Mouse (Mus musculus): ENCODE measurements around the gene Igfbp5. TPM values are rescaled to one million over a fixed set of nuclear protein-coding genes. Genes with fewer than 3 reads are reported as not detected.

Igfbp5 gene
- total RNA-seq, 2 experiments from 2014 or later = 70.5 to 75.7 TPM

DNA sequence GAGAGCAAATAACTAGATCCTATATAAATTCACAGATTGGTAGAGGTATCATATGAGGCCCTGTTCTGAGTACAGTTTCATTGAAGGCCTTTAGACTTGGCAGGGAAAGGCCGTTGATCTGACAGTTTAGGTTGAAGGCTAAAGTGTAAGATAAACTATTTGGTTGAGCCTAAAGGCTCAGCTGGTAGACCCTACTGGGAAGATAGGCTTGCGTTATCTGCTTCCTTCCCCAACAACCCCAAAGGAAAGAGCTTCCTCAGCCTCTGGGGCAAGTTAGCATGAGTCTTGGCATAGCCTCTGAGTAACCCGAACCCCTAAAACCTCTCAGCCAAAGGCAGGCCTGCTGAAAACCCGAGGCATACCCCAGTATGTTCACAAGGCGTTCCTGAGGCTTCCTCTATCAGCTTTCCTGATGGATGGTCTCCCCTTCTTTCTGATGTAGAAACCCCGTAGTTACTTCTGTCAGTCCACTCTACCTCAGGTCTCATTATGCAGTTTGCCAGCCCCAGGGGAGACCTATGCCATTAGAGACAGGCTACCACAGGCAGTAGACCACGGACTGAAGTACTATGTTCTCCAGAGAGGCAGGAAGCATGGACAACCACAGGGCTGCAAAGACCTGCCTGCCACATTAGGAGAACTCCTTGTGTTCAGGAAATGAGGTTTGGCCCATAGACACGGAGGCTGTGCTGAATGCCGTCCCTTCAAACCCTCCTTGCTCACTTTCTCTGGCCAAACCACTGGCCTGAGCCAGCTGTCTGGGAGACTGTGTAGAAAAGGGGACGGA, 6.1 kb downstream of the Igfbp5 start:
- DNase-seq = no peak

DNA sequence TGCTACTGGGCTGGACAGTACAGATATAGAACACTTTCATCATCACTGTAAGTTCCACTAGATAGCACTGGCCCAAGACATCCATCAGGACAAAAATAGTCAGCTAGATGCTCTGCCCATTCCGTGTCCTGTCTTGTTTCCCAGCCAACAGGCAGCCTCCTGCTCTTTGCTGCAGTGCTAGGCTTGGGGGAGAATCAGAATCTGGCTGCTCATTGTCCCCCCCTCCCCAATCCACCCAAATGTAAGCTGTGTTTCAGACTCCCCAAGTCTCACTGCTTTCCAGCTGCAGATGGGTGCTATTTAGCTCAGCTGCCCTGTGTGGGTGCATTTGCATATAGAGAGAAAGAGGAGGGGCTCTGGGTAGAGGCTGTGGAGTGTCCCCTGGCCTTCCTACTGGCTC, 7.3 kb downstream of the Igfbp5 start:
- DNase-seq = no peak

DNA sequence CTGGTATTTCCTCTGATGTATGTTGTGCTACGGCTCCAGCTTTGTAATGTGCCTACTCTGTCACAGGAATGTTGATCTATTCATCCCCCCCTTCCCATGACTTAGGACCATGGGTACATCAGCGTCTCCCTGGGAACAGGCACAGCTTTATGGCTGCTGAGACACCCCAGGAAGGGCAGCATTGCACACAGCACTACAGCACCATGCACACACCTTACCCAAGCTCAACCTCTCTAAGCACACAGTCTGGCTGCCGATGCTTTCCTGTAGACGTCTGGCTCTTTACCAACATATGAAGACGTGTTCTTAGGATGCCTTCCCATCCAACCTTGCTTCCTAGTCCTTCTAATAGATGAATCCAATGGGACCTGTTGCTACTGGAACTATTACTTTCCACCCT, 8.3 kb downstream of the Igfbp5 start:
- DNase-seq = no peak

DNA sequence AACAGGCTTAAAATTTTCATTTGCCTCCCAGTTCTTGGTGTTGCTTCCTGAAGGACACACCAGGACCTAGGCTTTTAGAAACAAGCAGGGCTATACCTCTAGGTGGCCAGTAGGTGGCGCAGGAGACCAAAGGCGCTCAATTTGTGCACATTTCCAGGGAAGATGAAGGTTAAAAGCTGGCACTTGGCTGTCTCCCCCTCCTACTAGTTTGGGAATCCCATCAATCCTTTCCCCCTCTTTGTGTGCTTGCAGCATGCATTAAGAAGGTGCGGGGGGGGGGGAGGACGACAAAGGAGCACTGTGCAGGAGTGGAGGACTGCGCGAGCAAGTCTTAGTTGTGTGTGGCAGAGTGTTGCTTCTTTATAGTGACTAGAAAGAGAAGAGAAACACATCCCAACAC, 8.8 kb downstream of the Igfbp5 start:
- peak; percentile 66 to 69 for DNase-seq

DNA sequence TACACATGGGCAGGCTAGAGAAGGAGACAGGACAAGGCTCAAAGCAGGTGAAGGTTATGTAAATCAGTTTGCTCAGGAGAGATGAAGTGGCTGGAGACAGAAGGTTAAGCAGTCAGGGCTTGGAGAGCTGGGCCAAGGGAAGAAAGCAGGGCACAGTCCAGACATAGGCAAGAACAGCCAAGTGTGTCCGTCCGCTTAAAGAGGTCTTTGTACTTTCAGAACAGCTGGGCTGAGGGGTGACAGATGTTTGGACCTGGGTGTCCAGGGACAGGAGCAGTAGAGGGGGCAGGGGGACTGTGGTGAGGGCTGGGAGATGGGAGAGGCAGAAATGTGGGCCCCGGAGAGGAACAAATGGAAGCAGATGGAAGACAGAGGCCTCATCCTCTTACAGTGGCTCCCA, 10.4 kb downstream of the Igfbp5 start:
- DNase-seq = no peak

DNA sequence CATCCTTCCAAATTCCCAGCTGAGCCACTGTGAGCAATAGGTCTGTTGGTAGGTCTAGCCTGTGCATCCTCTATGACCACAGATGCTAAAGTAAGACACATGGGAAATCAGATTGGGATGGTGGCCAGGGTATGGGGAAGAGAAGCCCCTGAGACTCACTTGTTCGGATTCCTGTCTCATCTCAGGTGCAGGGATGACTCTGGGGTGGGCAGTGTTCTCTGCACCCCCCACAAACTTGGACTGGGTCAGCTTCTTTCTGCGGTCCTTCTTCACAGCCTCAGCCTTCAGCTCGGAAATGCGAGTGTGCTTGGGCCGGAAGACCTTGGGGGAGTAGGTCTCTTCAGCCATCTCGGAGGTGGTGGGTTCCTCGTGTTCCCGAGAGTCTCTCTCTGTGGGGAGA, 11.0 kb downstream of the Igfbp5 start:
- no peak for DNase-seq

DNA sequence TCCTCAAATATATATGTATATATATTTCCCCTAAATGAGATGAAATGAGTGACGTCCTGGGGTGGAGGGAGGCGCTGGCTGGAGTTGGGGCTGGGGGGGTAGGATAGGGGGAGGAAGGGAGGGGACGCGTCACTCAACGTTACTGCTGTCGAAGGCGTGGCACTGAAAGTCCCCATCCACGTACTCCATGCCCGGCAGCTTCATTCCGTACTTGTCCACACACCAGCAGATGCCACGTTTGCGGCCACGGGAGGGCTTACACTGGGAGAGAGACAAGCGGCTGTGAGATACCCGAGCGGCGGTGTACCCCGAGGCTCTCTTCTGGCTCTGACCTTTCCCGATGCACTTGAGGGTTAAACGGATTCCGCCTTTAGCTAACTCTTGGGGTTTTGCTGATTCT, 12.4 kb downstream of the Igfbp5 start:
- no peak for DNase-seq

DNA sequence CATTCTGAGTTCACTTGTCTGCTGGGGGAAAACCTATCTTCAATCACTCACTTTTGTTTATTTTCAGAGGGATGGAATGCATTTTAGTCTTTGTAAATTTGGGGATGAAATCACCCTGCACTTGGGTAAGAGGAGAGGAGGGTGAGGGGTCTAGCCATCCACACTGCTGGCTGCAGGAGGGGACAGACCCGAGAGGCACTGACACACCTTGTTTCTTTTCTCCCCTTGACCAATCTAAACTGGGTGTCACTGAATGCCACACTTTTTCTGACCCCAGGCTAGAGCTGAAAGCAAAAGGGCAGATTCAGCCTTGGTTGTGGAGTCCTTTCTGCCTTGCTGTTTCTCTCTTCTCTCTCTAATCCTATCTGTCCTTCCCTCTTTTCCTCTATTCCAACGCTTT, 13.0 kb downstream of the Igfbp5 start:
- DNase-seq = no peak

DNA sequence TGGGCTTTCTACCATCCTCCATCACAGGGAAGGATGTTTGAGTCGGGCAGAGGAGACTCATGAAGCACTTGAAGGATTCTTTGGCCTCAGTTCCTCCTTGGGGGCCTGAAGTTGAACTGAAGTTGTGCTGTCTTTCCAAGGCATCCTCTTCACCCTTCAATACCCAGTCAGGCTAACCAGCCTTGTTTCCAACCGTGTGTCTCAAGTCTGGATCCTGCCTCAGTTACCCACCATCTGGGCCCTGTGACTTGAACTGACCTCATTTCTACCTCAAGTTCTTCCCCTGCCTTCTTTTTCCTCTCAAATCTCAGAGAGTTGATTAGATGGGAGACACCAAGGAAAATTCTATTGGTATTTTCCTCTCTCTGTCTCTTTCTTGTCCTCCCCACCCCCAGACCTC, 14.2 kb downstream of the Igfbp5 start:
- DNase-seq = no peak

DNA sequence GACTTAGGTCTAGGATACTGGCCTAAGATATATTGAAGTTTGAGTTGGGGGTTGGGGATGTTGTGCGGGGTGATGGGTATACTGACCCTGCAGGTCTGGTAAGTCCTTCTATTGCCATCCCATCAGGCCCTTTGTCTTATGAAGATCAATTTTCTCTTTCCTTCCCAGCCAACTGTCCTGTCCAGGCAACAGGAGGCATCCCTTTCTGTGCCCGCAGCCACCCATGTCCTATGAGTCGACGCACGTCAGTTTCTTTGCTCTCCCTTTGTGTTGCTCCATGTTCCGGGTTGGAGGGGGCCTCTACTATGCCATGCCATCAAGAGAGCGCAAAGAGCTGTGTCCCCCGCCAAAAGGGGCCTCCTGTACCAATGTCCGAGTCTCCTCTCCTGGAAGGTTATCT, 14.7 kb downstream of the Igfbp5 start:
- no peak for DNase-seq

DNA sequence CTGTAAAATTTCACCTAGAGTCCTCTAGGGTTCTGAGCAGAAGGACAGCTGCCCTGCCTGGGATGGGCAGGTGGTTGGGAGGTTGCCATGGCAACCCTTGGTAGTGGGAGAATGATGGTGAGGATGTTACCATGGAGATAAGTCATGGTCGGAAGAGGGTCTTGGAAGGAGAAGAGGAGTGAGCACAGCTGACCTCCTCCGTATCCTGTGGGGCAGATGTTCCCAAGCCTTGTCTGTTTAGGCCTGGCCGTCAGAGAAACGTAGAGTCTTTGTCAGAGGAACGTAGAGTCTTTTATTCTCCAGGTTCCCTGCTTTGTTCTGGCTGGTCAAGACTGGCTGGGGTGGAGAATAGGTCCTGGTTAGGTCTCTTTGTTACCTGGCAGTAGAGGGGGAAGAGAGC, 15.8 kb downstream of the Igfbp5 start:
- DNase-seq = no peak

DNA sequence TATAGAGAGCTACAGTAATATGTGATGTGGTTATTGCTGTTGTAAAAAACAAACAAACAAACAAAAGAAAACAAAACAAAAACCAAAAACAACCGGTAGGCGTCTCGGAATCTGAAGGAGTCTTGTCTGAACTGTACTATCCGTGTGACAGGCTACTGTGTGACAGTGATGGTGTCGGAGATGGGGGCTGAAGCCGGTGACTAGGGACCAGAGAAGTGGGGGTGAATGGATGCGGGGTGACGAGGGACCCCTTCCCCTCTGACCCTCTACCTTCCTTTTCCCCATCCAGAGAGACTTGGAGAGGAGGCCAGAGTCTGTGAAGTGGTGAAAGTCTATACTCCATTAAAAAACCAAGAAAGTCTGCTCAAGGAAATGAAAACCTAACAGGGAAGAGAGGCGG, 16.4 kb downstream of the Igfbp5 start:
- no peak for DNase-seq

DNA sequence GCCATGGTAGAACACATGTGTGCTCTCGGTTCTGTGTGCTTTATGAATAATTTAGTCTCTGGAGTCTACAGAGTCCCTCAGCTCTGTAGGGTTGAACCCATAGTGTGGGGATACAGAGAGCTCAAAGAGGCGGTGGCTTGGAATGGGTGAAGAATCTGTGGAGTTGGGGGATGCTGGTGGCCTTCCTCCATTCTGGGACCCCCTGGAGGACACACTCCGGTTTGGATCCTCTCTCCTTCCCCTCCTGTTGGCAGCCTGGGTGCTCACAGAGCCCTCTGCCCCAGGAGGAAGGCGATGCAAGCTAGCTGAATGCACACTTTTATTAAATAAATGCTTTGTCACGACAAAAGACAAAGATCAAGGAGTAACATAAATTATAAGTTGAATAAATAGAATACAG, 17.1 kb downstream of the Igfbp5 start:
- no peak for DNase-seq

DNA sequence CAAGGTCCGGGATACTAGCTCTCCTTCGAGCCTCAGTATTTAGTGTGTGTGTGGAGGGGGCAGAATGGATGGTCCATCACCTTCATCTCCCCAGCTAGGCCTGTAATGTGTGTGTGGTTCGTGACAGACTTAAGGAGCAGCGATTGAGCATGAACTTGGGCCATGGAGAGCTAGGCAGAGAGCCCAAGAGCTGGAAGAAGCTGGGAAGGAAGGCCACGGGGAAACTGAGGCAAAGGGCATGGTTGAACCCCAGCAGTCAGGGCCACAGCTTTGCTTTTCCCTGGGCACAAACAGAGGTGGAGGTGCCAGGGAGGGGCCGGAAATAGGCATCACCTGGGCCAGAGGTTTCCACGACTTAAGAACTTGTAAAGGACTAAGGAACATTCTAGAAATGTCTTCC, 17.5 kb downstream of the Igfbp5 start:
- no peak for DNase-seq

DNA sequence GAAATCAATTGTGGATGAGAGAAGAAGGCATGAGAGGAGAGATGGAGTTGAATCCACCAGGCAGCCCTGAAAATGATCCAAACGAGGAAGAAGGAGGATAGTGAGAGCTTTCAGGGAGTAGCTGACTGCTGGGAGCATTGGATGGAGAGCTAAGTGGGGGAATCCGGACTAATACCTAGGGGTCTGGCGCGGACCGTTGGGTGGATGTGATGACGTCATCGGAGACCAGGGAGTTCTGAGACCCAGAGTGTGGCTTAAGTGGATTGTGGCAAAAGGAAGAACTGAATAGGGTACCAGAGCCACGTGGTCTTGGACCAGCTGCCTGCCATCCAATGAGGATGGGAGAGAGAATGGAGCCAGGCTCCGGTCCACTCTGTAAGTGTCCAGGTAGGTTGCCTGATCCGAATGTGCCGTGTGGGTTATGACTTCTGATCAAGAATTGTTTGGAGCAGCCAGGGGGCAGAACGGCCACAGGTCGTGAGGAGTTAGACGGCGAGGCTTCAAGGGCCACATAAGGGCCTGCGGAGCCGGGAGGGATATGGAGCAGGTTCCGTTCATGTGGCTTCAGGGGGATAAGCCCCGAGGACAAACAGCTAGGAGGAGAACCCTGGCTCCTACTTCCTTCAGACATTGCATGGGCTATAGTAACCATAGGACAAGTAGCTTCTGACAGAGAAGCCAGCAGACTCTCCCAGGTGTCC, 18.3 kb downstream of the Igfbp5 start:
- no peak for DNase-seq

DNA sequence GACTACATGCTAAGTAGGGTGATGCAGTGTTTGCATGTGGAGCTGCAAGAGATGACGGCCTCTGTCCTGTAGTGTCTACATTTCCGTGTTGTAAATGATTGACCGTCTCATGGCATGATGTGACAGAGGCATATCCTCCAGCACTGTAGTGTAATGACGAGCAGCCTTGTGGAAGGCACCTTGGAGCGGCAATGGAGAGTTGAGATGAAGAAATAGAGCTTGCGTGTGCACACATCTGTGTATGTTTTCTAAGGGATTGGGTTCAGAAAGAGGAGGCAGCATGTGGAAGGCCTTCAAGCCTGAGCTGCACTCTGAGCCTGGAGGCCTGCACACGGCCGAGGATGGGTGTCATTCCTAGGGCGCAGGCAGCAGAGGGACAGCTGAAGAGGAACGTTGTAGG, 19.0 kb downstream of the Igfbp5 start:
- no peak for DNase-seq

DNA sequence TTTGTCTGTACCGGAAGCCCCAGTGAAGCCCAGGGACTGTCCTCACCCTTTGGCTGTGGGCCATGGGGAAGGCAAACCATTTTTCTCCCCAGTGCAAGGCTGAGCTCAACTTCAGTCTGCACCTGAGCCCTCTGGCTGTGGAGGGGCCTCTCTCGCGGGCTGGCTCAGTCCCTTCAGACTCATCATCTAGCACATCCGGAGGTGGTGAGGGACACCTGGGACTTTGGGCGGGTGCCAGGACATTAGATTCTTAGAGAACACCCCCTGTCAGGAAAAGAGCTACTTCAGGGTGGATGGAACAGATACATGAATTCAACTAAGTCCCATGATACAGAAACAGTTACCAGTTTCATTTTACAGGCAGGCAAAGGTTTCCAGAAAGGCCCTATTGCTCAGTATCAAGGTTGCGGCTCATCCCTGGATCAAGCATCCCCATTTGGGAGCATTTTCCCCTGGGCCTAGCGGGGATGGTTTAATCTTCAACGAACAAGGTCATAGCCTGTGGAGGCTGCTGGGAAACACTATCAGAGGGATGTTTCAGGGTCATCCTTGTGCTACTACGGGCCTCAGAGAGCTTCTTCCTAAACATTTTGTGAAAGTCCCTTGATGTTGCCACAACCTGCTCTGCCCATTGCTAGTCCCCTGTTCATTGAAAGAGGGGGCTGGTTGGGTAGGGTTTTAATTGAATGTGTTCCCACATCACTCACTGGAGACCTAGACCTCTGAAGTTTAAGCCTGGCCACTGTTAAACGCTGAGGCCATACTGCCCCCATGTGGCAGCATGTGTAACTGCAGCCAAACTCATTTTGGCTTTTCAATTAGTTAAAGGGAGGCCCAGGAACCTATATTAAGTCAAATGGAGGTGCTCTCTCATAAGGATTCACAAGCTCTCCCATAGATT, 20.1 kb downstream of the Igfbp5 start:
- DNase-seq = no peak

DNA sequence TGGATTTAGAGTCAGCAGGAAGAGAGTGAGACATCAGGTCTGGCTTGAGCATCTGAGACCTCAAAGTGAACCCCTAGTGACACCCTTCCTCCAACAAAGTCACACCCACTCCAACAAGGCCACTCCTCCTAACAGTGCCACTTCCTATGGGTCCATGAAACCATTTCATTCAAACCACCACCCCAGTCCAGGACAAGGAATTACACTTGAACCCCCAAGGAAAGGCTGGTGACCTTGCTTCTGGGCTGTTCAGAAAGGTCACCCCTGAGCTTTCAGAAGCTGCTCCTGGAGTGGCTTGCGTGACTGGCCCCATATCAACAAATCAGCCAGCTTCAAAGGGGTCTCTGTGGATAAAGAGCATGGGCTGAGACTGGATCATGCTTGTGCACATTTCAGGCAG, 20.9 kb downstream of the Igfbp5 start:
- DNase-seq = no peak

DNA sequence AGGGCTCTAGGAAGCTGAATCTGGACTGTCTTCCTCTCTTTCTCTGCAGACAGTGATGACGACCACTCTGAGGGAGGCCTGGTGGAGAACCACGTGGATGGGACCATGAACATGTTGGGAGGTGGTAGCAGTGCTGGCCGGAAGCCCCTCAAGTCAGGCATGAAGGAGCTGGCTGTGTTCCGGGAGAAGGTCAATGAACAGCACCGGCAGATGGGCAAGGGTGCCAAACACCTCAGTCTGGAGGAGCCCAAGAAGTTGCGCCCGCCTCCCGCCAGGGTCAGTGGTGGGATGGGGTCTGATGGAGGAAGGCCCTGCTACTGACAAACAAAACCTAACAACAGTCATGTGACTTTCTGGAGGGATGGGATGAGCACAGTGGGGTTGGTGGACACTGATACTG, 25.6 kb downstream of the Igfbp5 start:
- no peak for DNase-seq

DNA sequence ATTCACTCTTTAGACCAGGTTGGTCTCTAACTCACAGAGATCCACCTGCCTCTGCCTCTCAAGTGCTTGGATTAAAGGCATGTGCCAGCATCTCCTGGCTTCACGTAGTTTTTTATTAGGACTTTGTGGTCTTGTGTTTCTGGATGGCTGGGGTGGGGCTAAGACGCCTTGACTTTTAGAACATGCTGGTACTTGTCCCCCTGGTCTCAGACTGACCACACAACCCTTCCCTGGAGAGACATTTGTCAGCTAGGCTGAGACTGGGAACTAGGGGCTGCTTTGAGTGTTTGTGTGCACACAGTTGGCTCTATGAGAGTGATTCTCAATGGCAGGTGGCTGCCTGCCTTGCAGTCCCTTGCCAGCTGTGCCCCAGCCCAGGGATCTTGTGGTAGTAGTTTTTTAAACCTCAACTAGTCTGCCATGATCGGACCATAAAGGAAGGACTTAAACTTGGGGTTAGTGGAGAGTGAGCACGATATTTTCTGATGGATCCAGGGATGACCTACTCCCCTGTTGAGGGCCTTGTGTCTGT, 26.8 kb downstream of the Igfbp5 start:
- DNase-seq = no peak

DNA sequence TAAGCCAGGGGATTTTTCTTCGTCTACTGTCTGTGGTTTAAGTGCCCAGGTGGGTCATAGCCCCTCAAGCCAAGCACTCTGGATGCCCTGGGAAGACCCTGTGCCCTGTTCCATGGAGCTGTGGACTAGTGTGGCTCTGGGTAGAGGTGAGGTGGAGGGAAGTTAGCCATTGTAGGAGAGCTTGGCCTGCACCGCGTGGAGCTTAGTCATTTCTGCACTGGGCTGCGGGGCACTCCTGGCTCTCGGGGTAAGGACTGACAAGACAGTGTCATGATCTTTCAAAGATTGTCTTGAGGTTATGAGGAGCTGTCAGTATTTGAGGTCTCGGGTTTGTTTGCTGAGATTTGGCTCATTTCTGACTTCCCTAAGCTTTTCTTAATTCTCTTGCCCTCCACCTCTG, 30.0 kb downstream of the Igfbp5 start:
- no peak for DNase-seq

DNA sequence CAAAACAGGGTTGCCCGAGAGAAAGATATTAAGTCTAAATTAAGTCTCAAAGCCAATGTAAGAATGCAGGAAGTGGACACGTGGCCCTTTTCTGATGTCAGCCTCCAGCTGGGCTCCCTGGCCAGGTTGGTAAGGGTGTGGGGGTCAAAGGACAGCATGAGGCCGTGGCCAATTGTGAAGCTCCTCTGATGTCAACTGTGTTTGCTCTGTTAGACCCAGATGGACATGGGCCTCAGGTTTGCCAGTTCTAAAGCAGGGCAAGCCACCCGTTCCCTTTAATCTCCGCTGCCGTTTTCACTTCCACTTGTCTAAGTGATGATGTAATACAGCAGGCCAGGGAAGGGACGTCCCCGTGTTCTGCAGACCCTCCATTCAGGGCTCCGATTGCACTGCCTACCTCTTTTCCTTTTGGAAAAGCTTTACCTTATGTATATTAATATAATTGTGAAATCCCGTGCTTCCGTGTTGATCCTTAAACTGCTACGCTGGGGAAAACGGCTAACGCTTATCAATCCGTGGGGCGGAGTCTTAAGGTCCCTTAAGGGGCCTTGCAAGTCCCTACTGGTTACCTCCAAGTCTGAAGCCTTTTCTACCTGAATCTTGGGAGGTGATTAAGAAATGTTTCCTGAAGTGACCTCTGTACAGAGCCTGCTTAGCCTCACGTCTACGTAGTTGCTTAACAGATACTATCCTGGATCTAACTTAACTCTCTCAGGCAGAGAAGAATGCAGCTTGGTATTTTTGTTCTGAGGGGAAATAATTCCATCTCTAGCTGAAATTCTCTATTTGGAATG, 31.8 kb downstream of the Igfbp5 start:
- no peak for DNase-seq

Measured in layer of hippocampus, postnatal 36 days (tissue).